Mouse (Mus musculus) gastrocnemius, adult 8-10 months (tissue): ENCODE measurements around the gene Clic6. TPM values are rescaled to one million over a fixed set of nuclear protein-coding genes. Genes with fewer than 3 reads are reported as not detected.
"Not testable (repeated sequence)": the region's sequence is repeated elsewhere in the genome, so short reads cannot be mapped to it uniquely, and the experiment has no call there.

Experiments
- DNase-seq, 2 experiments: peaks; one replicate each; pipeline ENCODE4 v3.0.0; 2022; ENCODE audit warnings: low spot score in 2 of 2
- total RNA-seq, 4 experiments: library from RNA; stranded (reverse); gene quantifications; 2 replicates each; pipeline ENCODE4 v1.2.4; 2022

The Clic6 gene
- total RNA-seq, 4 experiments from 2014 or later, result 0.10 to 0.11 TPM; not detected in 2

- peak in 1 of 2 experiments; percentile 37 for DNase-seq
Measured at GRCm38 (mm10) chr16:92468459-92468858, 17.1 kb upstream of the Clic6 start.

- no peak for DNase-seq
Measured at GRCm38 (mm10) chr16:92470706-92471105, 14.8 kb upstream of the Clic6 start, which contains the start of gene Rcan1. TSS of gene Rcan1 (minus strand) at chr16:92470867.

- DNase-seq, result no peak
Measured at GRCm38 (mm10) chr16:92472898-92473297, 12.6 kb upstream of the Clic6 start.

- DNase-seq, result no peak
Measured at GRCm38 (mm10) chr16:92475093-92475860, 10.3 kb upstream of the Clic6 start.

GRCm38 (mm10) chr16:92478561-92479150 lies 6.9 kb upstream of the Clic6 start:
- peak; percentile 18 to 23 for DNase-seq

- no peak for DNase-seq
Measured at GRCm38 (mm10) chr16:92487086-92487485, 1.6 kb downstream of the Clic6 start.

GRCm38 (mm10) chr16:92487489-92487888 lies 2.0 kb downstream of the Clic6 start:
- no peak for DNase-seq

- no peak for DNase-seq
Measured at GRCm38 (mm10) chr16:92488456-92488855, 2.9 kb downstream of the Clic6 start.

GRCm38 (mm10) chr16:92489356-92489755 lies 3.8 kb downstream of the Clic6 start:
- DNase-seq, result no peak

GRCm38 (mm10) chr16:92497851-92498588 lies 12.5 kb downstream of the Clic6 start:
- DNase-seq, result no peak

- no peak for DNase-seq
Measured at GRCm38 (mm10) chr16:92498589-92498981, 13.0 kb downstream of the Clic6 start.

GRCm38 (mm10) chr16:92499324-92499723 lies 13.8 kb downstream of the Clic6 start:
- no peak for DNase-seq

GRCm38 (mm10) chr16:92500534-92500933 lies 15.0 kb downstream of the Clic6 start:
- DNase-seq, result no peak

- DNase-seq, result no peak
Measured at GRCm38 (mm10) chr16:92503105-92503504, 17.6 kb downstream of the Clic6 start.

- no peak for DNase-seq
Measured at GRCm38 (mm10) chr16:92507573-92507972, 22.0 kb downstream of the Clic6 start.

- DNase-seq, result no peak
Measured at GRCm38 (mm10) chr16:92510835-92511772, 25.6 kb downstream of the Clic6 start.

- no peak for DNase-seq
Measured at GRCm38 (mm10) chr16:92511773-92512391, 26.3 kb downstream of the Clic6 start.

- DNase-seq, result not testable (repeated sequence)
Measured at GRCm38 (mm10) chr16:92514896-92515295, 29.4 kb downstream of the Clic6 start.

- DNase-seq, result no peak
Measured at GRCm38 (mm10) chr16:92516139-92516538, 30.6 kb downstream of the Clic6 start.

- no peak for DNase-seq
Measured at GRCm38 (mm10) chr16:92518718-92519117, 33.2 kb downstream of the Clic6 start.
